Mouse (Mus musculus): ENCODE measurements around the gene Kcnh6. TPM values are rescaled to one million over a fixed set of nuclear protein-coding genes. Genes with fewer than 3 reads are reported as not detected.

Gene Kcnh6
- polyA plus RNA-seq, 1 experiment from 2014 or later = 0.07 TPM

- no peak within 1 kb of the TSS for H3K4me3 ChIP-seq (ENCODE audit: low read depth, low read length)
- 98% methylated on average over 3 of the region's 3 CpGs for WGBS
- no peak within 1 kb of the TSS for H3K4me2 ChIP-seq (replicated peaks; ENCODE audit: low read depth, low read length)
- no peak within 1 kb of the TSS for H3K9ac ChIP-seq (replicated peaks; ENCODE audit: low read depth, low read length)
- H3K9me3 ChIP-seq (ENCODE audit: control insufficient read depth, low read depth, low read length) = no peaks in the 10 kb centered on the region
- no peaks in the 10 kb centered on the region for H3K27me3 ChIP-seq (ENCODE audit: control insufficient read depth, insufficient read depth, low read length)
- H3K4me1 ChIP-seq (ENCODE audit: control insufficient read depth, insufficient read depth, low read length) = no peaks in the 10 kb centered on the region
- ATAC-seq (ENCODE audit: insufficient number of reproducible peaks, insufficient read depth, low FRiP score, low read depth) = no peak
- H3K36me3 ChIP-seq (ENCODE audit: control insufficient read depth, insufficient read depth, low read length) = no peaks in the 10 kb centered on the region
- no peak within 1 kb of the TSS for H3K27ac ChIP-seq (ENCODE audit: low read length)
Observed at GRCm38 (mm10) chr11:105994375-105994774, 13.5 kb upstream of the Kcnh6 start, which contains the start of gene Ace3. Ace3 (plus strand) TSS chr11:105994675.

DNA sequence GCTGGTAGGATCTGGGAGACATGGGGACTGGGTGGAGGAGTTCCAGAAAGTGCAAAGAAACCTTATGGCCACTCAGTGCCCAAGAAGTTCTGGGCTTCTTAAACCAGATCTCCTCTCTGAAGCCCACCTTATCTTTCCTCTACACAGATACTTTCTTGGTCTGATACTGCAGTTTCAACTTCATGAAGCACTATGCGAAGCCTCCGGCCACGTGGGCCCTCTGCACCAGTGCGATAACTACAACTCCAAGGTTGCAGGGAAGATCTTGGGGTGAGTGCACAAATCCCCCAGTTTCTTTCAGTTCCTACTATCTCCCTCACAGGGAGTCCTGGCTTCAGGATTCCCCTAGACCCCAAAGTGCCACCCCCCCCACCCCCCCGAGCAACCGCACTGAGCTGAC, 7.9 kb upstream of the Kcnh6 start:
- Histone ChIP-seq H3K9ac (replicated peaks; ENCODE audit: low read depth, low read length) (no peak overlapping the region), H3K4me1 (ENCODE audit: control insufficient read depth, insufficient read depth, low read length) (no peaks in the 10 kb centered on the region), H3K36me3 (ENCODE audit: control insufficient read depth, insufficient read depth, low read length) (no peaks in the 10 kb centered on the region), H3K4me2 (replicated peaks; ENCODE audit: low read depth, low read length) (no peak overlapping the region), H3K9me3 (ENCODE audit: control insufficient read depth, low read depth, low read length) (no peaks in the 10 kb centered on the region), H3K27me3 (ENCODE audit: control insufficient read depth, insufficient read depth, low read length) (no peaks in the 10 kb centered on the region), H3K4me3 (ENCODE audit: low read depth, low read length) (no peak overlapping the region), H3K27ac (ENCODE audit: low read length) (no peak overlapping the region)
- 89% methylated on average over 6 of the region's 6 CpGs for WGBS
- ATAC-seq (ENCODE audit: insufficient number of reproducible peaks, insufficient read depth, low FRiP score, low read depth) = no peak

GRCm38 (mm10) chr11:106001718-106002117, 6.2 kb upstream of the Kcnh6 start:
- H3K4me1 ChIP-seq (ENCODE audit: control insufficient read depth, insufficient read depth, low read length) = no peaks in the 10 kb centered on the region
- no peak for ATAC-seq (ENCODE audit: insufficient number of reproducible peaks, insufficient read depth, low FRiP score, low read depth)
- WGBS = 50% methylated on average over 4 of the region's 4 CpGs

DNA sequence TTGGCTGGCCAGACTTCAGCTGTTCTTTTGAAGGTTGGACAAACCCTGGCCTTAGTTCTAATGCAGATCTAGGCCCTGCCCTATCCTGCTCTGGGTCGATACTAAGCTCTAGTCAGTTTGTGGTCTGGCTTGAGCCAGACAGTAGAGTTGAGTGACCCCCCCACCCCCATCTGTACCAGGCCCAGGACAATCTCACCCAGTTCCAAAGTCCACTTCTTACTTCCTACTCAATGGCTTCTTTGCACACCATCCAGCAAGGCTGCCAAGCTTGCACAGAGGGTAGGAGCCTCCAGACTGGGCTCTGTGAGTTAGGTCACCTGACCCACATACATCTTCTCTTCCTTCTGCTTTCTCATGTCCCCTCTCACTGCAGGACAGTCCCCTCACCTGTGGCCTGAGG, 3.3 kb upstream of the Kcnh6 start:
- H3K36me3 ChIP-seq (ENCODE audit: control insufficient read depth, insufficient read depth, low read length) = no peaks in the 10 kb centered on the region
- no peaks in the 10 kb centered on the region; the same call in 1 of the 2 replicates for H3K27me3 ChIP-seq (ENCODE audit: control insufficient read depth, insufficient read depth, low read length)
- H3K4me2 ChIP-seq (replicated peaks; ENCODE audit: low read depth, low read length) = no peak overlapping the region
- no peak for ATAC-seq (ENCODE audit: insufficient number of reproducible peaks, insufficient read depth, low FRiP score, low read depth)
- H3K9ac ChIP-seq (replicated peaks; ENCODE audit: low read depth, low read length) = no peak overlapping the region
- no peaks in the 10 kb centered on the region for H3K4me1 ChIP-seq (ENCODE audit: control insufficient read depth, insufficient read depth, low read length)
- no peaks in the 10 kb centered on the region for H3K9me3 ChIP-seq (ENCODE audit: control insufficient read depth, low read depth, low read length)
- H3K27ac ChIP-seq (ENCODE audit: low read length) = no peak overlapping the region
- no peak overlapping the region for H3K4me3 ChIP-seq (ENCODE audit: low read depth, low read length)
- 77% methylated on average over 1 of the region's 1 CpGs for WGBS

More at GRCm38 (mm10) chr11:106001718-106002117, 6.2 kb upstream of the Kcnh6 start:
- Histone ChIP-seq H3K9me3 (ENCODE audit: control insufficient read depth, low read depth, low read length) (no peaks in the 10 kb centered on the region), H3K4me2 (replicated peaks; ENCODE audit: low read depth, low read length) (no peak overlapping the region), H3K4me3 (ENCODE audit: low read depth, low read length) (no peak overlapping the region), H3K36me3 (ENCODE audit: control insufficient read depth, insufficient read depth, low read length) (no peaks in the 10 kb centered on the region), H3K9ac (replicated peaks; ENCODE audit: low read depth, low read length) (no peak overlapping the region), H3K27me3 (ENCODE audit: control insufficient read depth, insufficient read depth, low read length) (no peaks in the 10 kb centered on the region), H3K27ac (ENCODE audit: low read length) (no peak overlapping the region)

DNA sequence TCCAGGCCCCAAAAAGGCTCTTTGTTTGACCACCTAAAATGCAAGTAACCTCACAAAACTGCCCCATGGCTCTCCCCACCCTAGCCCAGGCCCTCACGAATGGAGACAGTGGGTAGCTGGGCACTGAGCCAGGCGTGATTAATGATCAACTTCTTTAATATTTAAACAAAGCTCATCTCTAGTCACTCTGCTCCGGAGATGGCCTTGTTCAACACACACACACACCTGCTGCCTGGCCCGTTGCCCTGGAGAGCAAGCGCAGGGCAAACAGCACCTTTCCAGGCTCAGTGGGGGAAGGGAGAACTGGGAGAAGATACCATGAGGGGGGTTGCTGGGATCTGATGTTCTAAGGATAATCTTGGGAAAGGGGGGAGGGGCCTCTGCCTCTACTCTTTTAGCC, 2.0 kb upstream of the Kcnh6 start:
- WGBS = 20% methylated on average over 5 of the region's 5 CpGs
- ATAC-seq (ENCODE audit: insufficient number of reproducible peaks, insufficient read depth, low FRiP score, low read depth) = no peak

DNA sequence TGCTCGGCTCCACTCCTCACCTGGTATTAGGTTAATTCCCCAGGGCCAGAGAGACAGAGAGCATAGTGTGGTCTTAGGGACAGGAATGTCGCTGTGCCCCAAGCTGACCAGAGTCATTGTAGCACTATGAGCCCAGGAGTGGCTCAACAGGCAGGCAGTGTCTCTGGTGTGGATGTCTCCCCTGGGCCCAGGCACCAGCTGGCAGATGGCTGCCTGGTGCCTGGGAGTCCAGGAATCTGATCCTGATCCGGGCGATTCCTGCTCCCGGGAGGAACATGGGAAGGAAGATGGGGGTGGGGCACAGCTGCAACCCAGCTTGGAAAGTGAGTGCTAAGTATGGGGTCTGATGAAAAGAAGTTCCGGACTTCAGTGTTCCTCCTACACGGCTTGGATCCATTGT, 4.8 kb downstream of the Kcnh6 start:
- Histone ChIP-seq H3K4me2 (replicated peaks; ENCODE audit: low read depth, low read length) (no peak overlapping the region), H3K4me1 (ENCODE audit: control insufficient read depth, insufficient read depth, low read length) (no peaks in the 10 kb centered on the region), H3K27me3 (ENCODE audit: control insufficient read depth, insufficient read depth, low read length) (no peaks in the 10 kb centered on the region; the same call in 1 of the 2 replicates), H3K9ac (replicated peaks; ENCODE audit: low read depth, low read length) (no peak overlapping the region), H3K9me3 (ENCODE audit: control insufficient read depth, low read depth, low read length) (no peaks in the 10 kb centered on the region), H3K27ac (ENCODE audit: low read length) (no peak overlapping the region), H3K4me3 (ENCODE audit: low read depth, low read length) (no peak overlapping the region), H3K36me3 (ENCODE audit: control insufficient read depth, insufficient read depth, low read length) (no peaks in the 10 kb centered on the region)
- 46% methylated on average over 7 of the region's 7 CpGs for WGBS
- no peak for ATAC-seq (ENCODE audit: insufficient number of reproducible peaks, insufficient read depth, low FRiP score, low read depth)

More for the DNA sequence above, 2.0 kb upstream of the Kcnh6 start:
- Histone ChIP-seq H3K9me3 (ENCODE audit: control insufficient read depth, low read depth, low read length) (no peaks in the 10 kb centered on the region), H3K4me1 (ENCODE audit: control insufficient read depth, insufficient read depth, low read length) (no peaks in the 10 kb centered on the region), H3K27me3 (ENCODE audit: control insufficient read depth, insufficient read depth, low read length) (no peaks in the 10 kb centered on the region; the same call in 1 of the 2 replicates), H3K27ac (ENCODE audit: low read length) (no peak overlapping the region), H3K4me3 (ENCODE audit: low read depth, low read length) (no peak overlapping the region), H3K36me3 (ENCODE audit: control insufficient read depth, insufficient read depth, low read length) (no peaks in the 10 kb centered on the region), H3K4me2 (replicated peaks; ENCODE audit: low read depth, low read length) (no peak overlapping the region), H3K9ac (replicated peaks; ENCODE audit: low read depth, low read length) (no peak overlapping the region)

- Histone ChIP-seq H3K36me3 (ENCODE audit: control insufficient read depth, insufficient read depth, low read length) (no peaks in the 10 kb centered on the region), H3K9ac (replicated peaks; ENCODE audit: low read depth, low read length) (no peak overlapping the region), H3K27me3 (ENCODE audit: control insufficient read depth, insufficient read depth, low read length) (no peaks in the 10 kb centered on the region; the same call in 1 of the 2 replicates), H3K4me1 (ENCODE audit: control insufficient read depth, insufficient read depth, low read length) (no peaks in the 10 kb centered on the region), H3K27ac (ENCODE audit: low read length) (no peak overlapping the region), H3K4me3 (ENCODE audit: low read depth, low read length) (no peak overlapping the region), H3K4me2 (replicated peaks; ENCODE audit: low read depth, low read length) (no peak overlapping the region), H3K9me3 (ENCODE audit: control insufficient read depth, low read depth, low read length) (no peaks in the 10 kb centered on the region)
- WGBS = 59% methylated on average over 11 of the region's 11 CpGs
- no peak for ATAC-seq (ENCODE audit: insufficient number of reproducible peaks, insufficient read depth, low FRiP score, low read depth)
Observed at GRCm38 (mm10) chr11:106013556-106014225, 5.8 kb downstream of the Kcnh6 start.

DNA sequence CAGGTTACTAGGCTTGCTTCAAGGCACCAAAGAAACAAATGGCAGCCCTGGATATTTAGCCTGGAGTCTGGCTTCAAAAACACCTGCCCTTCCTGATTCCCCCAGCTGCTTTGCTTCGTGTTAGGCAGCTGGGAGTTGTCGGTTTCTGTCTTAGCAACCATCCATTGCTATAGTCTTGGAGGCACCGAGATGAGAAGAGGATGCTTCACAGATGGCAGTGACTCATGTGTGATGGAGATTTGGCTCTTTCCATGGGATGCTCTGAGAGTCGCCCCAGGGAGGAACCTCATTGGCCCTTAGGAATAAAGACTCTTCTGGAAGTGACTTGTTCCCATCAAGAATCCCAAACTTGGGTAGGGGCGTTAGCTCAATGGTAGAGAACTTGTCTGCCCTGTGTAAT, 8.5 kb downstream of the Kcnh6 start:
- peaks cover 6% of the 10 kb centered on the region; the same call in 1 of the 2 replicates for H3K27me3 ChIP-seq (ENCODE audit: control insufficient read depth, insufficient read depth, low read length)
- no peak overlapping the region for H3K27ac ChIP-seq (ENCODE audit: low read length)
- H3K4me3 ChIP-seq (ENCODE audit: low read depth, low read length) = no peak overlapping the region
- H3K9me3 ChIP-seq (ENCODE audit: control insufficient read depth, low read depth, low read length) = no peaks in the 10 kb centered on the region
- no peaks in the 10 kb centered on the region for H3K36me3 ChIP-seq (ENCODE audit: control insufficient read depth, insufficient read depth, low read length)
- H3K4me2 ChIP-seq (replicated peaks; ENCODE audit: low read depth, low read length) = no peak overlapping the region
- no peak for ATAC-seq (ENCODE audit: insufficient number of reproducible peaks, insufficient read depth, low FRiP score, low read depth)
- WGBS = 65% methylated on average over 5 of the region's 5 CpGs
- no peak overlapping the region for H3K9ac ChIP-seq (replicated peaks; ENCODE audit: low read depth, low read length)
- no peaks in the 10 kb centered on the region for H3K4me1 ChIP-seq (ENCODE audit: control insufficient read depth, insufficient read depth, low read length)

Data from stomach, embryonic 14.5 days (tissue).